In the genomic region with DNA sequence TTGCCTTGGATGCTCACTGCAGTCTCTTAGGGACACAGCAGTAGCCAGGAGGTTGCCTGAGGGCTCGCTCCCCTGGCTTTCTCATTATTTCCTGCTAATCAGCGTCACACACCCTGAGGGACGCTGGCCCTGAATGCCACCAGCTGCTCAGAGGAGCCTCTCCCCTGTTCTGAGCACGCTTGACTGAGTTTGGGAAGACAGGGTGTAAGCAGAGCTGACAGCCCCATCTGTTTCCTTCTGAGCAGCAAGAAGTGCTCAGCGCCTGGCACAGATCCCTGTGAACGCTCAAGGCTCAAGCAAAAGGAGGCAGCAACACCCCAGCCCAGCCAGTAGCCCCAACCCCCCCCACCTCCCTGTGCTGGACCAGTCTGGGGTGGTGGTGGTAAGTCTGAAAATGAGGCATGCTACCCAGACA, we compare ENCODE assay signal across 8 mouse cellular contexts. TPM values are rescaled to one million over a fixed set of nuclear protein-coding genes. Genes with fewer than 3 reads are reported as not detected.
DNase-seq lines count a peak whose midpoint lies in the region; ATAC-seq lines count a peak whose summit lies in the region.

No protein-coding gene starts in this region.

- H3K27me3 ChIP-seq in midbrain, embryonic 16.5 days (ENCODE audit: control insufficient read depth, insufficient read depth, low read depth, low read length) = no peaks in the 10 kb centered on the region

- intact Hi-C loops in heart, postnatal 10 days (cut with DNase I) = no loop called here

- H3K9ac ChIP-seq in midbrain, embryonic 16.5 days (ENCODE audit: low read depth, low read length) = 0 out of 2 replicates have a peak overlapping the region, but pooled peaks have one; percentile 25

- H3K4me3 ChIP-seq in midbrain, embryonic 16.5 days (ENCODE audit: low read depth, low read length) = no peak overlapping the region

- H3K27ac ChIP-seq in midbrain, embryonic 16.5 days (ENCODE audit: low read length) = peak overlapping the region; percentile 54

- H3K4me2 ChIP-seq in midbrain, embryonic 16.5 days (ENCODE audit: low read length) = no peak overlapping the region

- no peaks in the 10 kb centered on the region for H3K36me3 ChIP-seq in midbrain, embryonic 16.5 days (ENCODE audit: control insufficient read depth, insufficient read depth, low read length)

- ATAC-seq in midbrain, embryonic 16.5 days = peak; percentile 69
- no peak for ATAC-seq in granulocyte monocyte progenitor cell, adult 5-6 weeks (replicated peaks; ENCODE audit: poor library complexity, severe bottlenecking)

- no peaks in the 10 kb centered on the region for H3K9me3 ChIP-seq in midbrain, embryonic 16.5 days (replicated peaks; ENCODE audit: control insufficient read depth, low read length, poor library complexity, severe bottlenecking)

- DNase-seq in adrenal gland, postnatal 25 days = peak; percentile 11
- no peak for DNase-seq in adrenal gland, postnatal 10 days
- peak; percentile 66 for DNase-seq in embryo, embryonic 10.5 days (ENCODE audit: low spot score)
- DNase-seq in heart, postnatal 10 days = peak; percentile 57 to 61
- peak; percentile 81 for DNase-seq in layer of hippocampus, adult 9-11 months
- no peak for DNase-seq in ovary, postnatal 14 days (ENCODE audit: low spot score)

- WGBS in midbrain, embryonic 16.5 days = 7% methylated on average over 6 of the region's 6 CpGs

- peaks cover 33% of the 10 kb centered on the region for H3K4me1 ChIP-seq in midbrain, embryonic 16.5 days (ENCODE audit: control insufficient read depth, insufficient read depth, low read length)

RNA-seq across cellular contexts. Expression of a gene that starts 59.2 kb away (rescaled TPM):
- total RNA-seq in adrenal gland, postnatal 25 days (2021) = 5.5 and 9.6 TPM in 2 replicates
- 1 to 10 TPM; 5.3 to 7.4 TPM for total RNA-seq in adrenal gland, postnatal 10 days (2021)
- 1 to 10 TPM; 3.1 to 5.0 TPM for total RNA-seq in heart, postnatal 10 days (2021)
- polyA plus RNA-seq in midbrain, embryonic 16.5 days (2015; fragmentation: Nextera tagmentation; extraction: Ambion mirVana) = 19.8 and 22.7 TPM in 2 replicates
- total RNA-seq in granulocyte monocyte progenitor cell, adult 5-6 weeks (2014; fragmentation: Nextera tagmentation) = 0.80 and 2.1 TPM in 2 replicates
- total RNA-seq in granulocyte monocyte progenitor cell, adult 5-6 weeks (2017) = 1.2 and 1.9 TPM in 2 replicates

Comparison
In these comparisons a context has a peak if more than half of its experiments do, and no peak if none do; other contexts are left out.
1. DNase-seq: peak in adrenal gland, postnatal 25 days (single experiment), embryo, embryonic 10.5 days (single experiment), heart, postnatal 10 days (2 of 2) and layer of hippocampus, adult 9-11 months (single experiment); none in adrenal gland, postnatal 10 days (single experiment) and ovary, postnatal 14 days (single experiment).